Mouse (Mus musculus): ENCODE data around the gene Brwd1. TPM values are rescaled to one million over a fixed set of nuclear protein-coding genes. Genes with fewer than 3 reads are reported as not detected.

Brwd1 gene
- total and polyA plus RNA-seq, 3 experiments: 4.3 to 8.1 (median 4.4) TPM

- Histone ChIP-seq H3K79me2 (replicated peaks; ENCODE audit: control insufficient read depth, extremely low read depth, insufficient read depth, poor library complexity, severe bottlenecking) (no peaks in the 10 kb centered on the region), H3K36me3 (replicated peaks in 1 of 2; ENCODE audit: control insufficient read depth in 1 of 2, insufficient read depth in 1 of 2, low read length in 1 of 2) (no peaks in the 10 kb centered on the region), H3K4me1 (ENCODE audit: control insufficient read depth in 1 of 2, insufficient read depth in 2 of 2) (peaks cover 0 to 23% of the 10 kb centered on the region in 2 experiments; a peak in 2 of 4 replicates), H3K4me2 (ENCODE audit: insufficient read depth, low read depth, poor library complexity, severe bottlenecking) (no peak overlapping the region), H3K27ac (ENCODE audit: insufficient read depth, low read depth) (no peak overlapping the region), H3K9me3 (replicated peaks; ENCODE audit: low read length) (peaks cover 4% of the 10 kb centered on the region), H3K9ac (ENCODE audit: insufficient read depth, low read depth) (no peak overlapping the region), H3K27me3 (replicated peaks) (peaks cover 92% of the 10 kb centered on the region), H3K4me3 (replicated peaks in 1 of 3; ENCODE audit: low read depth in 2 of 3, low read length in 2 of 3, poor library complexity in 1 of 3) (no peak overlapping the region)
- TF ChIP-seq GABPA (IDR thresholded peaks at IDR 0.05; ENCODE audit: insufficient replicate concordance, low read depth, low read length): no peak
- no peak for TF ChIP-seq CHD1 (IDR thresholded peaks at IDR 0.05; ENCODE audit: low read depth, low read length)
- no peak for TF ChIP-seq TCF12 (IDR thresholded peaks at IDR 0.05; ENCODE audit: low read depth, low read length)
- TF ChIP-seq CHD2 (IDR thresholded peaks at IDR 0.05; ENCODE audit: low read length): no peak
- TF ChIP-seq UBTF (IDR thresholded peaks at IDR 0.05; ENCODE audit: low read depth, low read length): no peak
- TF ChIP-seq ZNF384 (IDR thresholded peaks at IDR 0.05; ENCODE audit: low read depth, low read length): no peak
- no peak for TF ChIP-seq MAFK (IDR thresholded peaks at IDR 0.05; ENCODE audit: insufficient replicate concordance, low read length)
- TF ChIP-seq NELFE (IDR thresholded peaks at IDR 0.05; ENCODE audit: low read depth, low read length): no peak
- TF ChIP-seq SMC3 (IDR thresholded peaks at IDR 0.05; ENCODE audit: low read depth, low read length): no peak
- TF ChIP-seq IRF4 (IDR thresholded peaks at IDR 0.05; ENCODE audit: low read depth, low read length): no peak
- no peak for TF ChIP-seq MAX (IDR thresholded peaks at IDR 0.05; ENCODE audit: low read length)
- no peak for TF ChIP-seq JUN (IDR thresholded peaks at IDR 0.05; ENCODE audit: insufficient read depth, low read depth, low read length)
- TF ChIP-seq MXI1 (IDR thresholded peaks at IDR 0.05; ENCODE audit: low read depth, low read length): no peak
- TF ChIP-seq POLR2AphosphoS2 (IDR thresholded peaks at IDR 0.05; ENCODE audit: low read depth, low read length): no peak
- TF ChIP-seq ZMIZ1 (IDR thresholded peaks at IDR 0.05; ENCODE audit: low read depth, low read length): no peak
- no peak for TF ChIP-seq RAD21 (IDR thresholded peaks at IDR 0.05; ENCODE audit: low read depth, low read length)
- no peak for TF ChIP-seq SIN3A (IDR thresholded peaks at IDR 0.05; ENCODE audit: low read length)
- in situ Hi-C loops (cut with MboI; ENCODE audit: low pct_ligation_motif_present, low pct_unique_long_range_greater_than_20kb, low sequenced_read_pairs) (no loop called here), dilution Hi-C loops (cut with MboI; ENCODE audit: extremely low pct_ligation_motif_present, extremely low pct_unique_long_range_greater_than_20kb, low sequenced_read_pairs) (no loop called here)
- DNase-seq (ENCODE audit: extremely low read depth): no peak
Observed at GRCm38 (mm10) chr16:96088120-96088519, 5.8 kb upstream of the Brwd1 start.

DNA sequence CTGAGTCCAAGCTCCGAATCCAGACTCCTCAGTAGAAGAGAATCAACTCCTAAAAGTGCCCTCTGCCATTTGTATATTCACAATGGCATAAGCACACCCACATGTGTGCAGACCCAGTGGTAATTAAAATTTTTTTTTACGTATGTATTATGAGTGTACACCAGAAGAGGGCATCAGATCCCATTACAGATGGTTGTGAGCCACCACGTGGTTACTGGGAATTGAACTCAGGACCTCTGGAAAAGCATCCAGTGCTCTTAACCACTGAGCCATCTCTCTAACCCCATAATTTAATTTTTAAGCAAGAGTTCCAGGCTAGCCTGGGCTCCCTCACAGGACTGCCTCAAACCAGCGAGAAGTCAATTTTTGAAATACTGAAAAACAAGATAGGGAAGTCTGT is 5.1 kb upstream of the Brwd1 start:
- Histone ChIP-seq H3K27ac (ENCODE audit: insufficient read depth, low read depth) (no peak overlapping the region), H3K9me3 (replicated peaks; ENCODE audit: low read length) (peaks cover 10% of the 10 kb centered on the region), H3K79me2 (replicated peaks; ENCODE audit: control insufficient read depth, extremely low read depth, insufficient read depth, poor library complexity, severe bottlenecking) (no peaks in the 10 kb centered on the region), H3K27me3 (replicated peaks) (peaks cover 94% of the 10 kb centered on the region), H3K4me2 (ENCODE audit: insufficient read depth, low read depth, poor library complexity, severe bottlenecking) (no peak overlapping the region), H3K9ac (ENCODE audit: insufficient read depth, low read depth) (no peak overlapping the region), H3K4me3 (replicated peaks in 1 of 3; ENCODE audit: low read depth in 2 of 3, low read length in 2 of 3, poor library complexity in 1 of 3) (no peak overlapping the region), H3K4me1 (ENCODE audit: control insufficient read depth in 1 of 2, insufficient read depth in 2 of 2) (peaks cover 0 to 23% of the 10 kb centered on the region in 2 experiments; a peak in 2 of 4 replicates), H3K36me3 (replicated peaks in 1 of 2; ENCODE audit: control insufficient read depth in 1 of 2, insufficient read depth in 1 of 2, low read length in 1 of 2) (no peaks in the 10 kb centered on the region)
- TF ChIP-seq IRF4 (IDR thresholded peaks at IDR 0.05; ENCODE audit: low read depth, low read length) (no peak), HCFC1 (IDR thresholded peaks at IDR 0.05; ENCODE audit: low read depth, low read length) (no peak), NELFE (IDR thresholded peaks at IDR 0.05; ENCODE audit: low read depth, low read length) (0 out of 2 replicates have a peak, but pooled peaks have one; percentile 12), MXI1 (IDR thresholded peaks at IDR 0.05; ENCODE audit: low read depth, low read length) (no peak; the same call in 1 of the 2 replicates), CTCF (conservative IDR thresholded peaks at IDR 0.05 in 1 of 2, IDR thresholded peaks at IDR 0.05 in 1 of 2; ENCODE audit: low read depth in 2 of 2, low read length in 2 of 2) (peak in 1 of 2 experiments; percentile 11; a peak in 1 of 4 replicates), BHLHE40 (IDR thresholded peaks at IDR 0.05; ENCODE audit: low read depth, low read length) (no peak), ZC3H11A (IDR thresholded peaks at IDR 0.05; ENCODE audit: low read depth, low read length) (no peak), ETS1 (conservative IDR thresholded peaks at IDR 0.05; ENCODE audit: low read depth, low read length) (no peak), PAX5 (IDR thresholded peaks at IDR 0.05; ENCODE audit: low read length) (no peak), NRF1 (IDR thresholded peaks at IDR 0.05; ENCODE audit: low read depth, low read length) (no peak), JUND (conservative IDR thresholded peaks at IDR 0.05; ENCODE audit: low read depth, low read length) (no peak), MEF2A (IDR thresholded peaks at IDR 0.05; ENCODE audit: borderline replicate concordance, low read depth, low read length) (no peak), GABPA (IDR thresholded peaks at IDR 0.05; ENCODE audit: insufficient replicate concordance, low read depth, low read length) (no peak), MYC (IDR thresholded peaks at IDR 0.05; ENCODE audit: low read depth, low read length) (no peak), POLR2A (IDR thresholded peaks at IDR 0.05; ENCODE audit: low read depth, low read length) (no peak), USF2 (conservative IDR thresholded peaks at IDR 0.05; ENCODE audit: low read depth, low read length) (no peak), POLR2AphosphoS2 (IDR thresholded peaks at IDR 0.05; ENCODE audit: low read depth, low read length) (no peak), SIN3A (IDR thresholded peaks at IDR 0.05; ENCODE audit: low read length) (0 out of 2 replicates have a peak, but pooled peaks have one; percentile 3), ZNF384 (IDR thresholded peaks at IDR 0.05; ENCODE audit: low read depth, low read length) (no peak), RCOR1 (conservative IDR thresholded peaks at IDR 0.05; ENCODE audit: low read depth, low read length) (no peak), UBTF (IDR thresholded peaks at IDR 0.05; ENCODE audit: low read depth, low read length) (no peak)
- no peak for DNase-seq (ENCODE audit: extremely low read depth)
- in situ Hi-C loops (cut with MboI; ENCODE audit: low pct_ligation_motif_present, low pct_unique_long_range_greater_than_20kb, low sequenced_read_pairs) (no loop called here), dilution Hi-C loops (cut with MboI; ENCODE audit: extremely low pct_ligation_motif_present, extremely low pct_unique_long_range_greater_than_20kb, low sequenced_read_pairs) (no loop called here)

Data from CH12.LX (cell line).